Mouse (Mus musculus) retina, embryonic 14.5 days (tissue): ENCODE results near the gene Psmb1.
"Not testable (repeated sequence)": the region's sequence is repeated elsewhere in the genome, so short reads cannot be mapped to it uniquely, and the experiment has no call there.

Source experiments
- DNase-seq: peaks from one replicate; pipeline ENCODE4 v3.0.0-alpha.2; 2015; ENCODE audit warnings: low spot score

The Psmb1 gene

DNA sequence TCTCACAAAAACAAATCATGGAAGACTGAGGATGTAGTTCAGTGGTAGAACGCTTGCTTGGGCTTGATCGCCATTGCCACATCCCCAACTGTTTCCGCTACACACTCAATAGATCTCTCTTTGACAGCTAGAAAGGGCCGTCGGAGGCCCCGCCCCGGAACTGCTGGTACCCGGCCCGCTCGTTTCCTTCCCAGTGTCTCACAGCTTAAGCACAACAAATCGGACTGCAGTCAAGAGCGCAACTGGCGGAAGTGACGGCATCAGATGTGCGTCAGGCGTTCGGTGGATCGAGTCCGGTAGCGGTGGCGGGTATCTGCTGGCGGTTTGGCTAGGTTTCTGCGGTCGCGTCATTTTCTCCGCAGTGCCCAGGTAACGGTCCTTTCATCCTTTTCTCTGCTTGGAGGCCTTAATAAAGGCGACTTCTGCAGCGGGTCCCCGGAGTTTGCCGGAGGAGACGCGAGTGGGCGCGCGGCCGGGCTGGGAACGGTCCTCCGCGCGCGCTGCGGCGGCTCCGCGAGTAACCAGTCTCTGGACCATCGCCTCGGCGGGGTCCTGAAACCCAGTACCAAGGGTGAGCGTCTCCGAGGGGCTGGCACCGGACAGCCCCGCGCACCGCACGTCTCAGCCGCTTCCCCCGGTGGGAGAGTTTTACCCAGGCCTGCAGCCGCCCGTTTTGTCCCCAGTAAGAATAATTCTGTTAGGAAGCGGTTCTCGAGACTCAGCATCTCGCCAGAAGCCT lies at the start of gene Psmb1, which contains the start of gene Tbp:
Psmb1 (minus strand) TSS at position 96 of the 739 bp plus-strand sequence.
Tbp (plus strand) TSS at position 233 of the 739 bp plus-strand sequence.
- DNase-seq = peak; percentile 98

- no peak for DNase-seq
Measured at GRCm38 (mm10) chr17:15546440-15546839, 46.9 kb upstream of the Psmb1 start.

GRCm38 (mm10) chr17:15543868-15544267 lies 44.3 kb upstream of the Psmb1 start:
- DNase-seq = not testable (repeated sequence)

DNA sequence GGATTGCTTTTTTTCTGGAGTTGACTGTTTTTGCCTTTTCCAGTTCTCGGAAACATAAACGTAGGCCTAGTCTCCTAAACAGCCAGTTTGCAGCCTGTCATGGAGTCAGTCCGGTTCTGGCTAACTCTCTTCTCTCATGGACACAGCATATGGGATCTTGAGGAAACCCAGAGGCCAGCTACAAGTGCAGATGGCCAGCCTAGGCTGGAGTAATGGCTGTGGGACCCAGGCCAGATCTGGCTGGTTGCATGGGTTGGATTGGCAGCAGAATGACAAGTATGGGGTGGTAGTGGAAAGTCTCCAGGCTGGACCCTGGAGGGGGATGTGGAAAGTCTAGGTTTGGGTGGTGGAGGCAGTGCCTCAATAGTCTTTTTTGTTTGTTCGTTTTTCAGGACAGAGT lies 40.8 kb upstream of the Psmb1 start:
- DNase-seq = no peak

DNA sequence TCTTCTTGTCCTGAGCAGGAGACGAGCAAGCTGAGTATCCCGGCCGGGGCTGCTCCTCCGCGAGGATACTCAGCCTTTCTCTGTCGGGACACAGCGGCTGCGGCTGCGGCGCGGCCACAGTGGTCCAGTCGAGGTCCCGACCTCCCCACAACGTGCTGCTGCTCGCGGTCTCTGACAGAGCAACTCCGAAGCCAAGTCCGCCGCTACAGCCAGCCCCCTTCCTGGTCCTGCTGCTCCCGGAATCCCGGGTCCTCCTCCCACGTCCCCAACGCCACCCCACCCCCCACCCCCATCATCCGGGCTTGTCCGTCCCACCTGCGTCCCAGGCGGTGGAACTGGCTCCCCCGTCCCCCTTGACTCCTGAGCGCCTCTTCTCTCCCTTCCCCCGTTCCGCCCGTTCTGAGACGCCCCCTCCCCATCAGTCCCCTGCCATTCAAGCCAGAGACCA lies 36.9 kb upstream of the Psmb1 start:
- DNase-seq = peak; percentile 47

- DNase-seq = no peak
Measured at GRCm38 (mm10) chr17:15535943-15536342, 36.4 kb upstream of the Psmb1 start.

DNA sequence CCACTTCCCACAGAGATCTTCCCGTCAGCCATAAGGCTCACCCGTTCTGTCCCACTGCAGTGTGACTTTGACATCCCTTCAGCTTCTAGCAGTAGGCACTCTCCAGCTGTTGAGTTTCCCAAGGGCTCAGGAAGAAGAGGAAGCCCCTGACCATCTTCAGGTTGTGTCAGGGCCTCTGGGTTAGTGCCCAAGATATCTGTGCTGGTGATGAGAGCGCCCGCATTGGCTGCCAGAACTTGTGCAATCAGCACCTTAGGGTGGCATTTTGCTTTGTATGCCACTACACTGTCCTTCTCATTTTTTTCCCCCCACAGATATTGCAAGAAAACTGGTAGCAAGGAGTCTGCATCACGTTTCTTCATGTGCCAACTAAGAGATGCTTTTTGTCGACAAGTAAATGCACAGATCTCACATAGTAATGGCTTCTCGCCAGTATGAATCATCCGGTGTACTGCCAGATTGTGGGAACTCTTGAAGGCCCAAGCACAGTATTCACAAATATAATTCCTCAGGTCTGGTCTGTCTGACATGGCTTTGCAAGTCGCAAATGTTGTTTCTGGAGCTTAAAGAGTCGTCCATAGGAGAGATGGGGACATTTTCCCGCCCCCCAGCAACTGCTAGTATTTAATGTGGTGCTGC lies 35.7 kb upstream of the Psmb1 start:
- DNase-seq = no peak

GRCm38 (mm10) chr17:15530141-15530540 lies 30.6 kb upstream of the Psmb1 start:
- DNase-seq = peak; percentile 65

DNA sequence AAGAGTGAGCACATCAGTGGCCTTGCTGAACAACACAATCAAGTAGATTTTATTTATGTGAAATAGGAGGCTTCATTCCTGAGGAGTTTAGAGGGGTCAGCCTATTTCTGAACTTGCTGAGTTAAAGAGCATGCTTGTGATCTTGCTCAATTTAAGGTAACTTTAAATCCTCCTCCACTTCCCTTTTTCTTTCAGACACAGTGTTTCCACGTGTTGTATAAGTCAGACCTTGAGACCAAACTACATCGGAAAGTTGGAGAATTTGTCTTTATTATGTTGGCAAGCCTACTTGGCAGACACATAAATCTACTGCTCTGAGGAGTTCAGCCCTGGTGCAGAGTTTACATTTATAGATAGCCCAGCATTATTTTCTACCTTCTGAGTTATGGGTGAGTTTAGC lies 29.3 kb upstream of the Psmb1 start:
- no peak for DNase-seq

- DNase-seq = no peak
Measured at GRCm38 (mm10) chr17:15527811-15528136, 28.2 kb upstream of the Psmb1 start.

DNA sequence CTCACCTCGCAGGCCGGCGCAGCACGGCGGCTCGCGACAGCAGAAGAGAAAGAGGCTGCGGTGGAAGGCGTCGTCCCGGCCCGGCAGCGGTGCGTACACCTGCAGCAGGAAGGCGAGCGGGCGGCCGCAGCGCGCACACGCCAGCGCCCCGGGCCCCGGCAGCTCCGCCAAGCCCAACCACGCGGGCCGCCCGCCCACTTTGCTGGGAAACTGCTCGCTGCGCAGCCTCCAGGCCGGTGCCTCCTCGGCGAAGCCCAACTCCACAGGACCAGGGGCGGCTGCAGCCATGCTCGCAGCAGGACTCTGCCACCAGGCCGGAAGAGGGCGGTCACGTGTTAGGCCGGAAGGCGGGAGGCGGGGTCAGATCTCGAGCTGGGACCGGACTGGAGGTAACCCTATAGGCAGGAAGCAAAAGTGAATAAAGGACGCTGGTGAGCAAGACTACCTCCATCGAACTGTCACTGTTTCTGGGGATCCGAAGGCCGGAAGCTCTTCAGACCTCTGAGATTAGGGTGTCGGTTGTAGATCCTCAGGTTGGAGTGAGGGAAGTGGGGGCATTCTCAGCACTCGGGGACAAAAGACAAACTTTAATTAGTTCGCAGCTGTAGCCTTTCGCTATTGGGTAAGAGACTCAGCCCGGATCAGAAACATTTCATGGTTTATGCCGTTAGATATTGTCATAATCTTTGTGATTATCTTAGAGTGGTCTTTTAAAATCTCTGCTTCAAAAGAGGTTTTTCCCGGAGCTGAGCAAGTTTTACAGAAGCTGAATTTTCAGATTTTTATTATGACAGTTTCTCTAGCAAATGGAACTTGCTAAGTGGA lies 27.6 kb upstream of the Psmb1 start, which contains the start of gene Pdcd2:
Pdcd2 (minus strand) TSS at position 316 of the 825 bp plus-strand sequence.
- peak; percentile 96 for DNase-seq

DNA sequence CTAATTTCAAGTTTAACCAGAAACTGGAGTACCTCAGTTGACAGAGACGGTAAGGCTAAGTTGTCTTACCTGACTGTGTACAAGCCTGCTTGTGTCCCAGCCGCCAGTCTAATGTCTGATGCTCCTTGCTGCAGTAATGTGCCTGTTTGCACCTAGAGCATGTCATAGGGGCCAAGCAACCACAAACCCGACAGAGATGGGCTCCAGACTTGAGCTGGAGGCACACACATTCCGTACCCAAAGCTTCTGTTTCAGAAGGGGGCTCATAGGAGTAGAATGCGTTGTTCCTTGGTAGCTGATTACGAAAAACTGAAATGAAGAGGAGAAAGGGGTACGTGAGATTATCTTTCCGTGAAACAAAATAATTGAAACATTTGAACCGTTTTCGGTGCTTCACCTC lies 26.8 kb upstream of the Psmb1 start:
- no peak for DNase-seq

DNA sequence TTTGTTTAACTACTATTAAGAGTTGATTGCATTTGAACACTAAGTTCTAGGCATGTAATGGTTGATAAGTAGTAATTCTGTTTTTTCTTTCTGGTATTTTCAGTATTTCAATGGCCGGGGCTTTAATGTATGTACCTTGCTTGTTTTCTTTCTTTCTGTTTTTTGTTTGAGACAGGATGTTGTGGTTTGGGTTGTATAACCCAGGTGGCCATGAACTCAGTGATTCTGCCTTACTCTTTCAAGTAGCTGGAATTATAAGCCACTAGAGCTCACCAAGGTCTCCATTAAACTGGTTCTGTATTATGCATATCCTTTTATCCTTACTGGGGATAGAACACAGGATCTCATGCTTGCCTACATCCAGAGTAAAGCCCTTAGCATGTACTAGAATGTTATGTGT lies 19.2 kb upstream of the Psmb1 start:
- no peak for DNase-seq

GRCm38 (mm10) chr17:15518186-15518585 lies 18.6 kb upstream of the Psmb1 start:
- DNase-seq = no peak

- no peak for DNase-seq
Measured at GRCm38 (mm10) chr17:15517776-15518175, 18.2 kb upstream of the Psmb1 start.

- DNase-seq = no peak
Measured at GRCm38 (mm10) chr17:15510694-15511093, 11.1 kb upstream of the Psmb1 start.

DNA sequence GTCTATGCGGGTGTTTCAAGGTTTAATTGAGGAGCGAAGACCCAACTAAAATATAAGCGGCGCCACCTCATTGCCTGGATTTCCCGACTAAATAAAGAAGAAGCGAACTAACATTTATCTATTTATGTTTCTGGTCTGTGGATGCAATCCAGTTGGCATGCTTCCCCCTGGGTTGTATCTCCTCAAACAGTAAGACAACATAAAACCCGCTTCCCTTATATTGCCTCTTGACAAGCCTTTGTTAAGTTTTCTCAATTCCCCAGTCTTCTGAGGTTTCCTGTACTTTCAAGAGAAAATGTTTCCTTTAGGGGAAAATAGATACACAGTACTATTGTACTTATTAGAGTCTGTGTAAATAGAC lies 818 bp downstream of the Psmb1 start:
- DNase-seq = no peak

GRCm38 (mm10) chr17:15497882-15498752 lies 1.4 kb downstream of the Psmb1 start:
- peak; percentile 95 for DNase-seq

GRCm38 (mm10) chr17:15490542-15490941 lies 9.0 kb downstream of the Psmb1 start:
- DNase-seq = no peak

- DNase-seq = no peak
Measured at GRCm38 (mm10) chr17:15472671-15473070, 26.9 kb downstream of the Psmb1 start.

GRCm38 (mm10) chr17:15467669-15468068 lies 31.9 kb downstream of the Psmb1 start:
- DNase-seq = peak; percentile 93
